Mouse (Mus musculus) inflammation-experienced regulatory T-cells, adult 16 weeks (primary cell): ENCODE results near the gene 9130230L23Rik. TPM values are rescaled to one million over a fixed set of nuclear protein-coding genes. Genes with fewer than 3 reads are reported as not detected.

Experiments used
- polyA plus RNA-seq: library from polyadenylated mRNA; unstranded; fragments of 100-300 nt; shearing (Covaris generic); gene quantifications from one replicate; pipeline ENCODE4 v1.2.1, GENCODE M21; 2017

The 9130230L23Rik gene
- polyA plus RNA-seq = not detected

GRCm38 (mm10) chr5:66004134-66004925 lies at the start of gene 9130230L23Rik:
TSS of gene 9130230L23Rik (minus strand) at chr5:66004285.

GRCm38 (mm10) chr5:65934783-65935182 lies 69.3 kb downstream of the 9130230L23Rik start, which contains the start of gene Chrna9:
TSS of gene Chrna9 (plus strand) at chr5:65934921.

Other genes with a start within 250 kb of the 9130230L23Rik start
- 12.2 TPM for gene N4bp2, start 240.8 kb downstream of the 9130230L23Rik start, polyA plus RNA-seq
- gene Rhoh, start 143.1 kb downstream of the 9130230L23Rik start, polyA plus RNA-seq = 596 TPM
- not detected for gene Chrna9, start 69.4 kb downstream of the 9130230L23Rik start, polyA plus RNA-seq
- gene Rbm47, start 168.8 kb upstream of the 9130230L23Rik start, polyA plus RNA-seq = 0.45 TPM